Mouse (Mus musculus) central nervous system, embryonic 11.5 days (tissue): Measurements from ENCODE around the gene Cct4. TPM values are rescaled to one million over a fixed set of nuclear protein-coding genes. Genes with fewer than 3 reads are reported as not detected.

Source experiments
- polyA plus RNA-seq: library from polyadenylated mRNA; depleted of rRNA; stranded (reverse); fragments of >200 nt; gene quantifications from 2 replicates; pipeline ENCODE4 v1.2.3, GENCODE M21; 2012; rRNA removed

Gene Cct4
- polyA plus RNA-seq = 240 and 274 TPM in 2 replicates

GRCm38 (mm10) chr11:22990393-22991126, at the start of gene Cct4:
Gene Cct4, plus strand, starts transcription at chr11:22990519.

GRCm38 (mm10) chr11:22971835-22972709, 18.2 kb upstream of the Cct4 start, which contains the start of gene Zrsr1:
Gene Zrsr1, plus strand, starts transcription at chr11:22972005.

GRCm38 (mm10) chr11:22981984-22982757, 8.1 kb upstream of the Cct4 start, which contains the start of the genes Gm28048 and Commd1:
Gene Gm28048, minus strand, starts transcription at chr11:22982090.
Gene Commd1, minus strand, starts transcription at chr11:22982382.

GRCm38 (mm10) chr11:23007481-23008180, 17.3 kb downstream of the Cct4 start, which contains the start of gene Fam161a:
Gene Fam161a, plus strand, starts transcription at chr11:23007531.

Other genes with a start within 250 kb of the Cct4 start
- gene B3gnt2, start 129.6 kb upstream of the Cct4 start, polyA plus RNA-seq = 2.6 and 4.8 TPM in 2 replicates
- 11.3 and 17.6 TPM in 2 replicates for gene Zrsr1, start 18.5 kb upstream of the Cct4 start, polyA plus RNA-seq
- gene Gm28048, start 8.4 kb upstream of the Cct4 start, polyA plus RNA-seq = 0.24 and 1.9 TPM in 2 replicates
- gene Commd1, start 8.1 kb upstream of the Cct4 start, polyA plus RNA-seq = 98.4 and 158 TPM in 2 replicates
- gene Fam161a, start 17.0 kb downstream of the Cct4 start, polyA plus RNA-seq = 4.0 and 6.7 TPM in 2 replicates